Comparison of ENCODE assay signal across 8 mouse cellular contexts in genomic region chr8:124990923-124991667, GRCm38 (mm10). TPM values are rescaled to one million over a fixed set of nuclear protein-coding genes. Genes with fewer than 3 reads are reported as not detected.
DNase-seq lines count a peak whose midpoint lies in the region; ATAC-seq and TF ChIP-seq lines count a peak whose summit lies in the region.

No protein-coding gene starts in this region.

- no peak overlapping the region for H3K9ac ChIP-seq in hindbrain, embryonic 11.5 days (ENCODE audit: low read depth, low read length)
- H3K9ac ChIP-seq in limb, embryonic 12.5 days (replicated peaks), result no peak overlapping the region

- H3K9me3 ChIP-seq in hindbrain, embryonic 10.5 days, result no peaks in the 10 kb centered on the region
- no peaks in the 10 kb centered on the region for H3K9me3 ChIP-seq in hindbrain, embryonic 11.5 days (ENCODE audit: control insufficient read depth, low read length)
- H3K9me3 ChIP-seq in embryonic facial prominence, embryonic 10.5 days, result no peaks in the 10 kb centered on the region
- no peaks in the 10 kb centered on the region for H3K9me3 ChIP-seq in limb, embryonic 12.5 days

- DNase-seq in hindbrain, embryonic 10.5 days (ENCODE audit: low spot score), result no peak
- DNase-seq in hindbrain, embryonic 11.5 days (ENCODE audit: low spot score), result no peak
- DNase-seq in CD4-positive helper T cell, adult 2 months (ENCODE audit: low read depth, low spot score), result peak; percentile 13
- no peak for DNase-seq in embryonic facial prominence, embryonic 10.5 days (ENCODE audit: low spot score)
- DNase-seq in gastrocnemius, postnatal 10 days, result no peak
- no peak for DNase-seq in embryo, embryonic 10.5 days (ENCODE audit: low spot score)
- no peak for DNase-seq in left cerebral cortex, adult 2 months (ENCODE audit: extremely low spot score in 1 of 2, low spot score in 2 of 2)

- WGBS in hindbrain, embryonic 10.5 days, result 21% methylated on average over 17 of the region's 17 CpGs
- WGBS in hindbrain, embryonic 11.5 days, result 23% methylated on average over 17 of the region's 17 CpGs
- 16% methylated on average over 17 of the region's 17 CpGs for WGBS in embryonic facial prominence, embryonic 10.5 days
- WGBS in limb, embryonic 12.5 days, result 13% methylated on average over 17 of the region's 17 CpGs

- H3K27ac ChIP-seq in hindbrain, embryonic 10.5 days, result no peak overlapping the region
- H3K27ac ChIP-seq in hindbrain, embryonic 11.5 days (ENCODE audit: low read depth, low read length), result no peak overlapping the region
- no peak overlapping the region for H3K27ac ChIP-seq in embryonic facial prominence, embryonic 10.5 days (replicated peaks)
- H3K27ac ChIP-seq in limb, embryonic 12.5 days, result no peak overlapping the region
- no peak overlapping the region for H3K27ac ChIP-seq in left cerebral cortex, adult 2 months

- H3K27me3 ChIP-seq in hindbrain, embryonic 10.5 days (ENCODE audit: insufficient read depth, poor library complexity, severe bottlenecking), result peaks cover 20% of the 10 kb centered on the region; the same call in 1 of the 2 replicates
- no peaks in the 10 kb centered on the region for H3K27me3 ChIP-seq in hindbrain, embryonic 11.5 days (ENCODE audit: control insufficient read depth, insufficient read depth, low read length)
- peaks cover 21% of the 10 kb centered on the region for H3K27me3 ChIP-seq in embryonic facial prominence, embryonic 10.5 days (replicated peaks; ENCODE audit: low read depth, poor library complexity, severe bottlenecking)
- peaks cover 22% of the 10 kb centered on the region for H3K27me3 ChIP-seq in limb, embryonic 12.5 days

- H3K36me3 ChIP-seq in hindbrain, embryonic 10.5 days, result no peaks in the 10 kb centered on the region
- no peaks in the 10 kb centered on the region for H3K36me3 ChIP-seq in hindbrain, embryonic 11.5 days (ENCODE audit: control insufficient read depth, insufficient read depth, low read length)
- H3K36me3 ChIP-seq in embryonic facial prominence, embryonic 10.5 days (replicated peaks), result no peaks in the 10 kb centered on the region
- no peaks in the 10 kb centered on the region for H3K36me3 ChIP-seq in limb, embryonic 12.5 days

- no peak overlapping the region for H3K4me2 ChIP-seq in hindbrain, embryonic 11.5 days (replicated peaks; ENCODE audit: low read depth, low read length)
- H3K4me2 ChIP-seq in limb, embryonic 12.5 days, result peak overlapping the region; percentile 39

- intact Hi-C loops in left cerebral cortex, adult 2 months (cut with DNase I), result no loop called here

- H3K4me1 ChIP-seq in hindbrain, embryonic 10.5 days (replicated peaks), result peaks cover 8% of the 10 kb centered on the region; the same call in 1 of the 2 replicates
- no peaks in the 10 kb centered on the region for H3K4me1 ChIP-seq in hindbrain, embryonic 11.5 days (replicated peaks; ENCODE audit: control insufficient read depth, insufficient read depth, low read length)
- H3K4me1 ChIP-seq in embryonic facial prominence, embryonic 10.5 days, result 0 out of 2 replicates have a peak, but pooled peaks cover 7% of the 10 kb centered on the region
- 0 out of 2 replicates have a peak, but pooled peaks cover 4% of the 10 kb centered on the region for H3K4me1 ChIP-seq in limb, embryonic 12.5 days (replicated peaks)

- no peak for TF ChIP-seq CTCF in left cerebral cortex, adult 2 months (IDR thresholded peaks at IDR 0.05)

- 0 out of 2 replicates have a peak overlapping the region, but pooled peaks have one; percentile 1 for H3K4me3 ChIP-seq in hindbrain, embryonic 10.5 days
- H3K4me3 ChIP-seq in hindbrain, embryonic 11.5 days (ENCODE audit: low read depth, low read length), result no peak overlapping the region
- H3K4me3 ChIP-seq in embryonic facial prominence, embryonic 10.5 days, result peak overlapping the region; percentile 34
- H3K4me3 ChIP-seq in limb, embryonic 12.5 days (replicated peaks), result peak overlapping the region; percentile 14; the same call in 1 of the 2 replicates
- H3K4me3 ChIP-seq in left cerebral cortex, adult 2 months, result no peak overlapping the region

- no peak for ATAC-seq in hindbrain, embryonic 11.5 days (ENCODE audit: low FRiP score)
- no peak for ATAC-seq in limb, embryonic 12.5 days (ENCODE audit: insufficient number of reproducible peaks, insufficient read depth, low FRiP score, low TSS enrichment, low read depth)

RNA-seq across cellular contexts. Expression of gene Tsnax, which starts 21.7 kb away (rescaled TPM):
- 128 and 131 TPM in 2 replicates for polyA plus RNA-seq in hindbrain, embryonic 10.5 days (2016; fragmentation: Nextera tagmentation; extraction: Ambion mirVana)
- 149 and 156 TPM in 2 replicates for polyA plus RNA-seq in hindbrain, embryonic 11.5 days (2014; fragmentation: Nextera tagmentation; extraction: Ambion mirVana)
- polyA plus RNA-seq in embryonic facial prominence, embryonic 10.5 days (2016; fragmentation: Nextera tagmentation; extraction: Ambion mirVana), result 128 and 133 TPM in 2 replicates
- 134 and 142 TPM in 2 replicates for polyA plus RNA-seq in limb, embryonic 12.5 days (2016; fragmentation: Nextera tagmentation; extraction: Ambion mirVana)
- total RNA-seq in gastrocnemius, postnatal 10 days (2021), result 10 to 100 TPM; 74.9 to 76.4 TPM
- total RNA-seq in left cerebral cortex, adult 2 months (2021), result 100 to 1,000 TPM; 187 to 200 TPM

RNA-seq across cellular contexts. Expression of gene Egln1, which starts 42.0 kb away (rescaled TPM):
- 10.1 and 12.2 TPM in 2 replicates for polyA plus RNA-seq in hindbrain, embryonic 10.5 days (2016; fragmentation: Nextera tagmentation; extraction: Ambion mirVana)
- 19.9 and 23.4 TPM in 2 replicates for polyA plus RNA-seq in hindbrain, embryonic 11.5 days (2014; fragmentation: Nextera tagmentation; extraction: Ambion mirVana)
- 10.2 and 10.9 TPM in 2 replicates for polyA plus RNA-seq in embryonic facial prominence, embryonic 10.5 days (2016; fragmentation: Nextera tagmentation; extraction: Ambion mirVana)
- polyA plus RNA-seq in limb, embryonic 12.5 days (2016; fragmentation: Nextera tagmentation; extraction: Ambion mirVana), result 12.8 and 13.0 TPM in 2 replicates
- 10 to 100 TPM; 60.0 to 71.9 TPM for total RNA-seq in gastrocnemius, postnatal 10 days (2021)
- 10 to 100 TPM; 66.7 to 68.4 TPM for total RNA-seq in left cerebral cortex, adult 2 months (2021)

Comparison
In these comparisons a context has a peak if more than half of its experiments do, and no peak if none do; other contexts are left out.
1. H3K4me3 ChIP-seq: peak in hindbrain, embryonic 10.5 days (single experiment), embryonic facial prominence, embryonic 10.5 days (single experiment) and limb, embryonic 12.5 days (single experiment); none in hindbrain, embryonic 11.5 days (single experiment) and left cerebral cortex, adult 2 months (single experiment).